Mouse (Mus musculus) neural tube, embryonic 14.5 days (tissue): ENCODE measurements around the gene Zdhhc1. TPM values are rescaled to one million over a fixed set of nuclear protein-coding genes. Genes with fewer than 3 reads are reported as not detected.
A peak's percentile ranks its signal among the peaks of the same experiment; 100 is the strongest.

Source experiments
- ATAC-seq: fragments of 200-750 bp; cut with Nextera tagmentation; 2 replicates; pipeline ENCODE4 v1.8.0; 2017; ENCODE audit warnings: low read depth, mild to moderate bottlenecking, moderate TSS enrichment, moderate library complexity
- H3K27ac ChIP-seq: fragments of 300-500 bp; sonication (generic); 2 replicates; pipeline ENCODE4 v1.5.1; 2014; ENCODE audit warnings: low read depth, mild to moderate bottlenecking, control low read depth, low read length, moderate library complexity, mixed read lengths
- H3K27me3 ChIP-seq: fragments of 300-500 bp; sonication (generic); 2 replicates; pipeline ENCODE4 v1.6.1; 2014; ENCODE audit warnings: low read length; ENCODE audit not compliant: control insufficient read depth, insufficient read depth
- H3K36me3 ChIP-seq: fragments of 300-500 bp; sonication (generic); 2 replicates; pipeline ENCODE4 v1.6.1; 2014; ENCODE audit warnings: low read length, mixed read lengths; ENCODE audit not compliant: control insufficient read depth, insufficient read depth
- H3K4me1 ChIP-seq: fragments of 300-500 bp; sonication (generic); 2 replicates; pipeline ENCODE4 v1.6.1; 2014; ENCODE audit warnings: low read length; ENCODE audit not compliant: control insufficient read depth, insufficient read depth
- H3K4me2 ChIP-seq: fragments of 300-500 bp; sonication (generic); 2 replicates; pipeline ENCODE4 v1.6.1; 2014; ENCODE audit warnings: mild to moderate bottlenecking, low read depth, low read length, control low read depth
- H3K4me3 ChIP-seq: fragments of 300-500 bp; sonication (generic); 2 replicates; pipeline ENCODE4 v1.5.1; 2014; ENCODE audit warnings: low read depth, low read length, control low read depth, mixed read lengths
- H3K9ac ChIP-seq: fragments of 300-500 bp; sonication (generic); replicated peaks from 2 replicates; pipeline ENCODE4 v1.6.1; 2014; ENCODE audit warnings: low read depth, mild to moderate bottlenecking, control low read depth, low read length, mixed read lengths
- H3K9me3 ChIP-seq: fragments of 300-500 bp; sonication (generic); 2 replicates; pipeline ENCODE4 v1.6.1; 2016; ENCODE audit warnings: low read length; ENCODE audit not compliant: control insufficient read depth
- WGBS: fragments of 180-500 bp; shearing (Covaris S2); extraction: QIAGEN DNeasy Blood & Tissue Kit; methylation state at CpG from one replicate; pipeline ENCODE4 v1.1.7; 2014; 5-methylcytosine and 5-hydroxymethylcytosine counted together
- polyA plus RNA-seq: library from polyadenylated mRNA; unstranded; fragments of >200 nt; fragmentation: Nextera tagmentation; extraction: Ambion mirVana; gene quantifications from 2 replicates; pipeline ENCODE4 v1.2.1, GENCODE M21; 2014

Zdhhc1 gene
- polyA plus RNA-seq, result 27.9 and 32.5 TPM in 2 replicates

- Histone ChIP-seq H3K9me3 (no peaks in the 10 kb centered on the region), H3K9ac (peak within 1 kb of the TSS; percentile 83), H3K27me3 (no peaks in the 10 kb centered on the region), H3K4me3 (peak within 1 kb of the TSS; percentile 84), H3K4me2 (peak within 1 kb of the TSS; percentile 87), H3K27ac (peak within 1 kb of the TSS; percentile 70), H3K36me3 (no peaks in the 10 kb centered on the region), H3K4me1 (peaks cover 11% of the 10 kb centered on the region; the same call in 1 of the 2 replicates)
- under 1% methylated on average over 50 of the region's 68 CpGs for WGBS
- peak; percentile 91 for ATAC-seq
Measured at GRCm38 (mm10) chr8:105496439-105497180, at the start of gene Zdhhc1. TSS of gene Zdhhc1 (minus strand) at chr8:105496902.

GRCm38 (mm10) chr8:105545249-105545648 lies 48.5 kb upstream of the Zdhhc1 start:
- Histone ChIP-seq H3K4me2 (no peak overlapping the region), H3K27ac (no peak overlapping the region), H3K9me3 (no peaks in the 10 kb centered on the region), H3K4me3 (no peak overlapping the region), H3K4me1 (0 out of 2 replicates have a peak, but pooled peaks cover 2% of the 10 kb centered on the region), H3K9ac (no peak overlapping the region), H3K27me3 (no peaks in the 10 kb centered on the region), H3K36me3 (no peaks in the 10 kb centered on the region)
- no peak for ATAC-seq
- 87% methylated on average over 3 of the region's 3 CpGs for whole genome bisulfite sequencing

GRCm38 (mm10) chr8:105544544-105545205 lies 48.0 kb upstream of the Zdhhc1 start:
- Histone ChIP-seq H3K36me3 (no peaks in the 10 kb centered on the region), H3K4me1 (0 out of 2 replicates have a peak, but pooled peaks cover 2% of the 10 kb centered on the region), H3K4me2 (no peak overlapping the region), H3K27ac (no peak overlapping the region), H3K9me3 (no peaks in the 10 kb centered on the region), H3K4me3 (no peak overlapping the region), H3K27me3 (no peaks in the 10 kb centered on the region), H3K9ac (no peak overlapping the region)
- WGBS, result 67% methylated on average over 7 of the region's 7 CpGs
- no peak for ATAC-seq

GRCm38 (mm10) chr8:105543703-105544102 lies 47.0 kb upstream of the Zdhhc1 start:
- Histone ChIP-seq H3K4me3 (no peak overlapping the region), H3K27me3 (no peaks in the 10 kb centered on the region), H3K4me2 (no peak overlapping the region), H3K36me3 (0 out of 2 replicates have a peak, but pooled peaks cover 4% of the 10 kb centered on the region), H3K4me1 (0 out of 2 replicates have a peak, but pooled peaks cover 2% of the 10 kb centered on the region), H3K27ac (no peak overlapping the region), H3K9ac (no peak overlapping the region), H3K9me3 (no peaks in the 10 kb centered on the region)
- no peak for ATAC-seq
- WGBS, result 68% methylated on average over 1 of the region's 1 CpGs

DNA sequence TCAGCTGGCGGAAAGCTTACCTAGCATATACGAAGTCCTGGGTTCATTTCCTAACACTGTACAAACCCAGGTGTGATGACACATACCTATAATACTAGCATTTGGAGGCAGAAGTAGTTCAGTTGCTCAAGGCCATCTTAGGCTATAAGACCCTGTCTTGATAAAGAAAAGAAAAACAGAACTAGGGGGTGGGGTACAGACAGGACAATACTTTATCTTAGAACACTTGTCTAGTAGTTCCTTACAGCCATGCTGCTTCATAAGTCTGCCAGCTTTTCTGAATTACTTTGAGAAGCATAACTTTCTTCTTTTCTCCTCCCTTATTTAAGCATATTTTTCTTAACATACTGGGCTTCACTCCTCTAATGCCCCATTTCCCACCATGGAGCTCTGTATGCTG lies 46.1 kb upstream of the Zdhhc1 start:
- Histone ChIP-seq H3K9ac (no peak overlapping the region), H3K4me3 (no peak overlapping the region), H3K36me3 (peaks cover 11% of the 10 kb centered on the region; the same call in 1 of the 2 replicates), H3K4me2 (no peak overlapping the region), H3K27me3 (no peaks in the 10 kb centered on the region), H3K27ac (no peak overlapping the region), H3K9me3 (no peaks in the 10 kb centered on the region), H3K4me1 (0 out of 2 replicates have a peak, but pooled peaks cover 2% of the 10 kb centered on the region)
- 100% methylated on average over 2 of the region's 2 CpGs for WGBS
- no peak for ATAC-seq

DNA sequence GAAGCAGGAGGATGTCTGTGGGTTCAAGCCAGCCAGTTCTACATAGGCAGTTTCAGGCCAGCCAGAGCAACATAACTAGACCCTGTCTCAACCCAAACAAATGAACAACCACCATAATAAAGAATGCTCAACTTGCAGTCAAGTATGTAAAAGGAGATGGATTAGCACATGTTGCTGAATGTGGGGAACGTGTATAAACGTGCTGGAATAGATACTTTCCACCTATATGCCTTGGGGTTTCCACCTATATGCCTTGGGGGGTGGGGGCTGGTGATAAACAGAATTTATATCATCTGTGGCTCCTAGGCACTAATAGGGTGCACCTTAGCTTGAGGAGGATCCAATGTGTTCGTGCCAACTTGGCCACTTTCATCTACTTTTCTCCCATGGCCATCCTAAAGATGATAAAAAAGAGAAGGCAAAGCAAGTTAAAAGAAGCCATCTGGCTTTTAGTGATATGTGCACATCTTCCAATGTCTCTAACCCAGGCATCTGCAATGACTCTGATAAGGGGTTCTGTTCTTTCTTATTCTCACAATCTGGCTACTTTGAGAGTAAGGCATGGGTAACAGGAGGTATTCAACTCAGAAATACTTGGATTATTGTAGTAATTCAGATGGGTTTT lies 45.4 kb upstream of the Zdhhc1 start:
- H3K4me1 ChIP-seq, result 0 out of 2 replicates have a peak, but pooled peaks cover 2% of the 10 kb centered on the region
- no peak for ATAC-seq
- H3K4me3 ChIP-seq, result no peak overlapping the region
- H3K36me3 ChIP-seq, result peaks cover 18% of the 10 kb centered on the region; the same call in 1 of the 2 replicates
- no peak overlapping the region for H3K9ac ChIP-seq
- no peak overlapping the region for H3K27ac ChIP-seq
- H3K27me3 ChIP-seq, result no peaks in the 10 kb centered on the region
- H3K9me3 ChIP-seq, result no peaks in the 10 kb centered on the region
- 95% methylated on average over 3 of the region's 3 CpGs for WGBS
- no peak overlapping the region for H3K4me2 ChIP-seq

- Histone ChIP-seq H3K27ac (no peak overlapping the region), H3K27me3 (no peaks in the 10 kb centered on the region), H3K9ac (no peak overlapping the region), H3K4me3 (no peak overlapping the region), H3K9me3 (no peaks in the 10 kb centered on the region), H3K4me2 (no peak overlapping the region), H3K4me1 (no peaks in the 10 kb centered on the region), H3K36me3 (peaks cover 31% of the 10 kb centered on the region)
- ATAC-seq, result no peak
- WGBS, result 92% methylated on average over 4 of the region's 4 CpGs
Measured at GRCm38 (mm10) chr8:105538940-105539339, 42.2 kb upstream of the Zdhhc1 start.

GRCm38 (mm10) chr8:105537011-105537677 lies 40.4 kb upstream of the Zdhhc1 start:
- no peak for ATAC-seq
- no peak overlapping the region for H3K4me2 ChIP-seq
- no peaks in the 10 kb centered on the region for H3K9me3 ChIP-seq
- no peaks in the 10 kb centered on the region for H3K27me3 ChIP-seq
- no peak overlapping the region for H3K9ac ChIP-seq
- peaks cover 34% of the 10 kb centered on the region for H3K36me3 ChIP-seq
- WGBS, result 85% methylated on average over 6 of the region's 6 CpGs
- H3K4me1 ChIP-seq, result no peaks in the 10 kb centered on the region
- H3K27ac ChIP-seq, result no peak overlapping the region
- H3K4me3 ChIP-seq, result no peak overlapping the region
